Mouse (Mus musculus): Measurements from ENCODE around the gene Zc3hav1l.

DNA sequence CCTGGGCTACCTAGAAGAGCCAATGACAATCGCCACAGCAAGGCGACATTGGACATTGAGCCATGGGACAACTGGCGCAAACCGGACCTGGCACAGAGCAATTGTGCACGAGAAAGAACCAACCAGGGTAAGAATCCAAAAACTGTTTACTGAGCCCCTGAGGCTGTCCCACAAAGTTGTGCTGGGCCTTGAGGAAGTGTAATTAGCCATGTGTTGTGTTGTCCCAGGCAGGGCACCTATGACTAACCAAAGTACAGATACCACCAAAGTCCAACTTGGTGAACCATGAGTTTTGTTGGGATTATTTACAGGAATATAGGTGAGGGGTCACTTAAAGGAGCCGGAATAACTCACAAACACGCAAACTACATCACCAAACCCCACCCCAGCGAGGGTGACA, 41.6 kb downstream of the Zc3hav1l start:
- no peak for TF ChIP-seq GATA1 (IDR thresholded peaks at IDR 0.05; ENCODE audit: borderline replicate concordance, low read length)
- TF ChIP-seq TAL1 (conservative IDR thresholded peaks at IDR 0.05; ENCODE audit: low read depth, low read length), result no peak
- TF ChIP-seq CTCF (IDR thresholded peaks at IDR 0.05; ENCODE audit: low read depth, low read length), result no peak
- TF ChIP-seq POLR2AphosphoS5 (IDR thresholded peaks at IDR 0.05; ENCODE audit: insufficient replicate concordance, low read depth, low read length), result no peak
